Mouse (Mus musculus) urinary bladder, adult 18-20 months (tissue): ENCODE results near the gene Zfp709.
"Not testable (repeated sequence)": the region's sequence is repeated elsewhere in the genome, so short reads cannot be mapped to it uniquely, and the experiment has no call there.

Experiments used
- DNase-seq, 2 experiments: peaks; one replicate each; pipeline ENCODE4 v3.0.0; 2022; ENCODE audit warnings: low spot score in 2 of 2, mixed read lengths in 2 of 2

Zfp709 gene

GRCm38 (mm10) chr8:71925791-71926190, 44.0 kb downstream of the Zfp709 start:
- no peak for DNase-seq

DNA sequence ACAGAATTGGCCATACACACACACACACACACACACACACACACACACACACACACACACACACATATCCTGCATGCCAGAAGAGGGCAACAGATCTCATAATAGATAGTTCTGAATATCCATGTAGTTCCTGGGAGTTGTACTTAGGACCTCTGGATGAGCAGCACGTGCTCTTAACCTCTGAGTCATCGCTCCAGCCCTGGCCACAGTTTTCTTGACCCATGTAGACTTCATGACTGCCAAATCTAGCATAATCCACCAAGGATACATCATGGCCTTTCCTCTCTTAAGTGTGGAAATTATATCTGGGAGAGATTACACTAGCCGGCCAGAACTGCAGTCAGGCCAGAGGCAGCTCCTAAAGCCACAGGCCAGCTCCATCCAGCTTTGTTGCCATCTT, 44.7 kb downstream of the Zfp709 start:
- DNase-seq = no peak

- DNase-seq = no peak
Measured at GRCm38 (mm10) chr8:71927779-71928178, 46.0 kb downstream of the Zfp709 start.

GRCm38 (mm10) chr8:71938037-71938436, 56.2 kb downstream of the Zfp709 start:
- DNase-seq = not testable (repeated sequence)

GRCm38 (mm10) chr8:71940293-71941208, 58.7 kb downstream of the Zfp709 start:
- DNase-seq = no peak

- DNase-seq = no peak
Measured at GRCm38 (mm10) chr8:71941776-71942175, 60.0 kb downstream of the Zfp709 start.
